Mouse (Mus musculus) retina, postnatal 1 day (tissue): ENCODE data around the gene 1110051M20Rik.
A peak's percentile ranks its signal among the peaks of the same experiment; 100 is the strongest.
"Not testable (repeated sequence)": the region's sequence is repeated elsewhere in the genome, so short reads cannot be mapped to it uniquely, and the experiment has no call there.

Source experiments
- DNase-seq: peaks from one replicate; pipeline ENCODE4 v3.0.0-alpha.2; 2012

The 1110051M20Rik gene

GRCm38 (mm10) chr2:91444286-91444892, at the start of gene 1110051M20Rik:
Gene 1110051M20Rik (minus strand): TSS chr2:91444704.
- DNase-seq: peak; percentile 96

- no peak for DNase-seq
Observed at GRCm38 (mm10) chr2:91493981-91494380, 49.5 kb upstream of the 1110051M20Rik start.

- no peak for DNase-seq
Observed at GRCm38 (mm10) chr2:91492071-91492635, 47.6 kb upstream of the 1110051M20Rik start.

- not testable (repeated sequence) for DNase-seq
Observed at GRCm38 (mm10) chr2:91487295-91487694, 42.8 kb upstream of the 1110051M20Rik start.

- DNase-seq: no peak
Observed at GRCm38 (mm10) chr2:91485256-91485655, 40.8 kb upstream of the 1110051M20Rik start.

GRCm38 (mm10) chr2:91484698-91485097, 40.2 kb upstream of the 1110051M20Rik start:
- no peak for DNase-seq

- DNase-seq: peak; percentile 84
Observed at GRCm38 (mm10) chr2:91480805-91481514, 36.5 kb upstream of the 1110051M20Rik start.

- DNase-seq: no peak
Observed at GRCm38 (mm10) chr2:91480399-91480801, 35.9 kb upstream of the 1110051M20Rik start.

GRCm38 (mm10) chr2:91476841-91477240, 32.3 kb upstream of the 1110051M20Rik start:
- DNase-seq: no peak

- DNase-seq: no peak
Observed at GRCm38 (mm10) chr2:91476251-91476661, 31.8 kb upstream of the 1110051M20Rik start.

- no peak for DNase-seq
Observed at GRCm38 (mm10) chr2:91475791-91476190, 31.3 kb upstream of the 1110051M20Rik start.

GRCm38 (mm10) chr2:91474358-91474757, 29.9 kb upstream of the 1110051M20Rik start:
- peak; percentile 76 for DNase-seq

- DNase-seq: peak; percentile 83
Observed at GRCm38 (mm10) chr2:91470055-91470647, 25.6 kb upstream of the 1110051M20Rik start.

GRCm38 (mm10) chr2:91467613-91468012, 23.1 kb upstream of the 1110051M20Rik start:
- DNase-seq: no peak

GRCm38 (mm10) chr2:91465934-91466333, 21.4 kb upstream of the 1110051M20Rik start:
- no peak for DNase-seq

- DNase-seq: peak; percentile 57
Observed at GRCm38 (mm10) chr2:91462681-91463080, 18.2 kb upstream of the 1110051M20Rik start.

- DNase-seq: peak; percentile 26
Observed at GRCm38 (mm10) chr2:91462196-91462595, 17.7 kb upstream of the 1110051M20Rik start.

- no peak for DNase-seq
Observed at GRCm38 (mm10) chr2:91461341-91461740, 16.8 kb upstream of the 1110051M20Rik start.

GRCm38 (mm10) chr2:91460771-91461170, 16.3 kb upstream of the 1110051M20Rik start:
- DNase-seq: no peak

GRCm38 (mm10) chr2:91460076-91460475, 15.6 kb upstream of the 1110051M20Rik start:
- DNase-seq: no peak

GRCm38 (mm10) chr2:91458673-91459391, 14.3 kb upstream of the 1110051M20Rik start:
- peak; percentile 89 for DNase-seq

- peak; percentile 64 for DNase-seq
Observed at GRCm38 (mm10) chr2:91458252-91458672, 13.8 kb upstream of the 1110051M20Rik start.
